Mouse (Mus musculus): ENCODE results near the gene Kremen1. TPM values are rescaled to one million over a fixed set of nuclear protein-coding genes. Genes with fewer than 3 reads are reported as not detected.

The Kremen1 gene
- total RNA-seq, 2 experiments from 2014 or later = 13.7 to 15.8 TPM

DNA sequence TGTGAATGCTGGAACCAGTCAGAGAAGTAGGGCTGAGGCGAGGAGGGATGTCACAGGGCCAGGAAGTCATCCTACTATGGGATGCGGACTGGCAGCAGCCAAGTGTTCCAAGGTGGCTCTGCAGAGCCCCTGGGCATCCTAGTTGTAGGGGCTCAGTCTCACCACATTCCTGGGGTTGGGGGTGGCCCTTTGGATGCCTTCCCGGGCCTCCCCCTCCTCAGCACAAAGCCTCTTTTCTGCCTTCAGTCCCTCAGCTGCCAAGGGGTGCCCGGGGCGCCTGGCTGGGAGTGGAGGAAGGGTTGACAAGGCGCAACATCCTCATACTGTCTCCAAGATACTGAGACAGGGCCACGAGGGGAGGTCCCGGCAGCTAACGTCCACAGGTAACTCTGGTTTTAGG lies 111.4 kb downstream of the Kremen1 start:
- intact Hi-C loops (cut with DNase I) = no loop called here

DNA sequence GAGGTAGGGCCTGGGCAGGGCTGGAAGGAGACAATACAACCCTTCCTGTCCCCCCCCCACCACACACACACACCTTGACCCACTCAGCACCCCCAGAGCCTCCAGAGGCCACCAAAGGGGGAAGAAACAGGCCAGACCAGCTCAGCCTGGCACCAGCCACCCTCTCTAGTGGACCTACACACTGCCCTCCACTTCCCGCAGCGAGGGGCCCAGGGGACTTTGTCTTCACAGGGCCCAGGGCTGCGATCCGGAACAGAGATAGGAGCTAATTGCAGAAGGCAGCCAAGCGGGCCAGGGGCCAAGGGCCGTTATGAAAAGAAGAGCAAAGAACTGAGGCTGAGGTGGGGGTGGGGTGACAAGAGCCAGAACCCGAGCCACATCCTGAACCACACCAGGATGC lies 112.1 kb downstream of the Kremen1 start:
- intact Hi-C loops (cut with DNase I) = no loop called here
- no peak for DNase-seq (ENCODE audit: low spot score in 2 of 2)

More for the DNA sequence above, 111.4 kb downstream of the Kremen1 start:
- no peak for DNase-seq (ENCODE audit: low spot score in 2 of 2)

DNA sequence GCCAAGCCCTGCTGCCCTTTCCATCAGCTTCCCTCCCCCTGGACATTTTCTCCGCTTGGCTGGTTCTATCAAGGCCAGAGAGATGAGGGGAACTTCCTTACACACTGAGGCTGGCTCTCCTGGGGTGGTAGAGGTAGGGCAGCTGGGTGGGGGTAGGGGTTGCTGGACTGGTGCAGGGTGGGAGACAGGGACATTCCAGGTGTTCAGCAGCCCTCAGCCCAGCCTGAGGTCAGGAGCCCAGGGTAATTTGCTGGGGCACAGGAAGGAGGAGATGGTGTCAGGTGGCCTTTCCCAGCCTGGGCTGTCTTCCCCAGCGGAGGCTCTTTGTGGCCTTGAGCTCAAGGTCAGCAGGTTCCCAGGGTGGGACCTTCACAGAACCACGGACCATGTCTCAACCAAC lies 115.8 kb downstream of the Kremen1 start:
- intact Hi-C loops (cut with DNase I) = no loop called here
- no peak for DNase-seq (ENCODE audit: low spot score in 2 of 2)

DNA sequence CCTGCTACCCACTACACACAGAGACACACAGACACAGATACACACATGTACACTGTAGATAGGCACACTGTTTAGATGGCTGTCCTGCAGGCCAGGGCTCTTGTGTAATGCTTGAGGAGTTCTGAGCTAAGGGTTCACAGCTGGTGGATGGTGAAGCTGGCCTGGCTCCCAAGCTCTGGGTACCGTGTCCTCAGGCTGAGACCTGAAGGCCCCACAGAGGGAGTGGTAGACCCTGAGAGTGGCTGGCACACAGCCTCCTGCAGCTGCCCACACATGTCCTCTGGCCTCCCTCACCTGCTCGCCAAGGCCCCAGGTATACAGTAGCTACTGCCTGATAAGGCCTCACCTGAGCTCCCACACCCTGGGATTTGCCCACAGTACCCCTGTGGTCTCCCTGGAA lies 119.4 kb downstream of the Kremen1 start:
- intact Hi-C loops (cut with DNase I) = no loop called here
- DNase-seq (ENCODE audit: low spot score in 2 of 2) = no peak

Other genes with a start within 250 kb of the Kremen1 start
- gene Rasl10a, start 203.4 kb downstream of the Kremen1 start, total RNA-seq (2021) = 10 to 100 TPM; 72.2 to 77.6 TPM
- gene Gas2l1, start 196.2 kb downstream of the Kremen1 start, total RNA-seq (2021) = 10 to 100 TPM; 82.7 to 98.5 TPM
- 10 to 100 TPM; 22.2 to 26.2 TPM for gene Rhbdd3, start 162.6 kb downstream of the Kremen1 start, total RNA-seq (2021)
- gene Ewsr1, start 162.3 kb downstream of the Kremen1 start, total RNA-seq (2021) = 100 to 1,000 TPM; 222 to 343 TPM
- 10 to 100 TPM in 1 of 2 experiments, 1 to 10 TPM in 1; 9.8 to 10.9 TPM for gene Emid1, start 109.3 kb downstream of the Kremen1 start, total RNA-seq (2021)
- gene Znrf3, start 183.3 kb upstream of the Kremen1 start, total RNA-seq (2021) = 10 to 100 TPM; 19.5 to 20.2 TPM